Mouse (Mus musculus): ENCODE measurements around the gene Golgb1.

Gene Golgb1

GRCm38 (mm10) chr16:36920410-36920809 is 45.5 kb downstream of the Golgb1 start:
- DNase-seq: no peak

DNA sequence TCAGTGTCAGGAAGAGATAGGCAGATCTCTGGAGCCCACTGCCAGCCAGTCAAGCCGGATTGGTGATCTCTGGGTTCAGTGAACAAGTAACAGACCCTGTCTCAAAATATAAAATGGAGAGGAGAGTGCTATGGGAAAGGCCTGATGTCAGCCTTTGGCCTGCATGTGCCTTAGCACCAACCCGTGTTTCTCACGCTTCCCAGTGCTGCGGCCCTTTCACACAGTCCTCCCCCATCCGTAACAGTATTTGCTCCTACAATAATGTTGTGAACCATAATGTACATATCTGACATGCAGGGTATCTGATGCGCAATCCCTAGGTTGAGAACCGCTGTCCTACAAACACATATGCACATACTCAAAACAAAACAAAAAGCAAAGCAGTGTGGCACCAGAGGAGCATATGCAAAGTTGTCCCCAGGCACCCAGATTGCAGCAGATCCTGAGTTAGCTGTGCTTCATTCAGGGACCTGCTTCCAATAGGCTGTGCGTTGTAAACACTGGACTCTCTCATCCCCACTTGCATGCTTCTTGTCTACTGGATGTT is 46.2 kb downstream of the Golgb1 start:
- no peak for DNase-seq

- no peak for DNase-seq
Observed at GRCm38 (mm10) chr16:36921980-36922379, 47.0 kb downstream of the Golgb1 start.

GRCm38 (mm10) chr16:36924312-36924711 is 49.4 kb downstream of the Golgb1 start:
- DNase-seq: no peak

DNA sequence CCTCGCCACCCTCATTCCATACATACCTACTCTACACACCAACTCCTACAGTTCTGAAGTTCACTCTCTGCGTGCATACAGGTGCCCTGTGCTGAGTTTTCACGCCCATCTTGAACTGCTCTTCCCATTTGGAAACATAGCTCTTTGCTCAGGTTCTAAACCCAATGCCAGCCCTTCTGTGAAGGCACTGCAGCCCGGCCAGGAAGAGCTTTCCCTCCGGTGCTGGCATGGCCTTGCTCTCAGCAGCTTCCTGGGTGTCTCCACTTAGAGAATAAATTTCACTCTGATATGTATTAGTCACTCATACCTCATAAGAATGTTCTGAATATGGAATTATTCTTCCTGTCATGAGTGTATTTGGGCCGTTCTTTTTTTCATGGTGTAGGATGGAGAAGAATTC is 50.4 kb downstream of the Golgb1 start:
- no peak for DNase-seq

GRCm38 (mm10) chr16:36925797-36926196 is 50.9 kb downstream of the Golgb1 start:
- DNase-seq: peak; percentile 33

- DNase-seq: no peak
Observed at GRCm38 (mm10) chr16:36926514-36927447, 51.8 kb downstream of the Golgb1 start.

GRCm38 (mm10) chr16:36927495-36928105 is 52.7 kb downstream of the Golgb1 start:
- no peak for DNase-seq

DNA sequence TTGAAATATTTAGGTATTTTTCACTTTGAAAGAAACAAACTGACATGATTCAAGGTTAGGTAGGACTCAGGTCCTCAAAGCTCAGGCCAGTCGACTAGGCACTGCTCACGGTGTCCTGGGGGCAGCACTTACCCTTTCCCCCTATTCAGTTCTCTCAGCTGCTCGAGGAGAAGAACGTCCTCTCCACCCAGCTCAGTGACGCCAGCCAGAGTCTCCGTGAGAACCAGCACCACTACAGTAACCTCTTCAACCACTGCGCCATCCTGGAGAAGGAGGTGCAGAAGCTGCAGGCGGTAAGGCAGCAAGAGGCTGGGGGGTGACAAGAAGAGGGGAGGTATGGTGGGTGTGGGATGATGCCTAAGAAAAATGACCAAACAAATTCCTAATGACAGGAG is 53.2 kb downstream of the Golgb1 start:
- no peak for DNase-seq

DNA sequence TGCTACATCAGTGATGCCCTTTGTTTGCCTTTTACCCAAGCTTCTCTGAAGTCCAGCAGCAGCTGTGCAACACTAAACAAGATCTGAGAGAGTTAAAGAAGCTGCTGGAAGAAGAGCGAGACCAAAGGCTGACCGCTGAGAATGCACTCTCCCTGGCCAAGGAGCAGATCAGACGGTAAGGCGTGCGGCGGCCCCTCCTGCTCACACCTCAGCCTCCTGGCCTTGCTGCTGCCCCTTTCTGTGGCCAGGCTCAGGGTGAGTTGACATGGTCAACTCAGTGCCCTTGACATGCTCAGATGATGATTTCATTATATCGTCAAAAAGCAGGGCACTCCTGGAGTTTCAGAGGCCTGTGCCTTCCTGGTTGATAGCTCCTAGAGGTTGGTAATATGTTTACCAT is 54.3 kb downstream of the Golgb1 start:
- no peak for DNase-seq

GRCm38 (mm10) chr16:36930231-36931136 is 55.5 kb downstream of the Golgb1 start:
- no peak for DNase-seq

- no peak for DNase-seq
Observed at GRCm38 (mm10) chr16:36931381-36931780, 56.4 kb downstream of the Golgb1 start.

GRCm38 (mm10) chr16:36931976-36932375 is 57.0 kb downstream of the Golgb1 start:
- no peak for DNase-seq

DNA sequence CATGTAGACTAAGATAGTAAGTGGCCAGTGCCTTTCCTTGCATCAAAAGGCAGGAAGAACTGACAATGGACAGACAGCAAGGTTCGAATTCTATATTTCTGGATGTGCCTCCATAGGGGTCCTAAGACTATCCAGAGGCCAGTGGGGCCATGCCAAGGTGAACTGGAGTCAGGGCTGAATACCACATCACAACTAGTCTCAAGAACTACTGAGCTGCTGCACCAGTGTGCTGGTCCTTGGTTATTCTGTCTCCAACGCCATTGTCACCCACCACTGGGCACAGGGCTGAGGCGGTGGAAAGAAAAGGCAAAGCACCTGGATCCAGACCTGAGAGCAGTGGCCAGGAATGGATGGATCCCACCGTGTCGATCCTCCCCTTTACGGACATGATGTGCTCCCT is 57.6 kb downstream of the Golgb1 start:
- no peak for DNase-seq

GRCm38 (mm10) chr16:36934131-36934840 is 59.3 kb downstream of the Golgb1 start:
- DNase-seq: peak; percentile 24

DNA sequence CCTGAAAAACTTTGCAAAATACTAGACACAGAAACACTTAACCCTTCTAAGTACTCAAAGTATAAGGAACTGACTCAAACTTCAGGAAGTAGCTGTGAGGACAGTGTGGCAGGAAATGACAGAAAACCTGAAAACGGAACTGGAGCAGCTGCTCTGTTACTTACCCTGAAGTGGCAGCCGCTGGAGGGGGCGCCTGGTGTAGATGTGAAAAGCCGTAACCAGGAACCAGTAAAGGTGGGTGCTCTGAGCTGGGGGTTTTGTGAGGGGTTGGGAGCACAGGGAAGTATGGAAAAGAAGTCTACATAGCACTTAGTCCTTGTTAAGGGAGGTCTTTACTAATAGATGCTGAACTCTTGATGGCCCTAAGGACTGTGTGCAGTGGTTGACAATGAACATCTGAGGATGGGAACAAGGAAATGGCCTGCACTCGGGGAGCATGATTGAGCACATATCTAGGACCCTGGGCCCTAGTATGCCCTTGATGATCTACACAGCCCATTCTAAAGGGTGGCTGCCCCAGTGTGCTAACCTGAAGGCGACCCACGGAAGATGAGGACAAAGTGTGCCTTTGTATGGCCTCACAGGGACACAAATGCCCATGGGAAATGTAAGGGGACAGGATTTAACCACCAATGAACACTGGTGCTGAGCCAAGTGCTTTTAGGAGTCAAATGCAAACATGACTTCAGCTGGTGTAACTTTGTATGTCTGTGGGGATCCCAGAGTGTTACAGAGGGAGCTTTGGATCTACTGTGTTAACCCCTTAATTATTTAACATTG is 60.1 kb downstream of the Golgb1 start, which contains the start of gene Hcls1:
Gene Hcls1 (plus strand): TSS at position 143 of the 780 bp plus-strand sequence.
- DNase-seq: peak; percentile 31

GRCm38 (mm10) chr16:36935814-36936213 is 60.9 kb downstream of the Golgb1 start:
- no peak for DNase-seq

DNA sequence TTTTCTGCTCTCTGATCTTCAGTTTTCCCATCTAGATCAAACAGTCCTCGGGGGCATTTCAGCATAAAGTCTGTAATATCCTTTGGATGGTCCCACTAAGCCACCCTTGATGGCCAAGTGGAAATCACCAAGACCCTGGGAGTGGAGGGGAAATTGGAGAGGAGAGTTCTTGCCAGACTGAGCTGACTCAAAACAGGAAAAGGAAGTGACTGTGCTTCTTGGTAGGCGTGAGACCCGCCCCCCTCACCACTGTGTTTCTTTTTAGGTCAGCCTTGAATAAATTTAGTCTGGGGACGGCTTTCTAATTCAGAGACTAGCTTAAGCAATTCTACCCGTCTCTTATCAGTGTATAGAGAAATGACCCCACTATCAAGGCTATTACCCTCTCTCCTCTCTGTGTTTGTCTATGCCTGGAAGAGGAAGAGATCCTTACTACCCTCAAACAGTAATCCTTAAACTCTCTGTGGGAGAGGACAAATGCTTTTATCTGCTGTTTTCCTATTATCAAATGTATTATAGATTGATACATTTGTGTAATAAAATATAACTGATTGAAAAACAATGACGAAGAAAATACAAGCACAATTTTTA is 66.3 kb downstream of the Golgb1 start:
- DNase-seq: peak; percentile 22

- DNase-seq: no peak
Observed at GRCm38 (mm10) chr16:36941895-36942294, 67.0 kb downstream of the Golgb1 start.

DNA sequence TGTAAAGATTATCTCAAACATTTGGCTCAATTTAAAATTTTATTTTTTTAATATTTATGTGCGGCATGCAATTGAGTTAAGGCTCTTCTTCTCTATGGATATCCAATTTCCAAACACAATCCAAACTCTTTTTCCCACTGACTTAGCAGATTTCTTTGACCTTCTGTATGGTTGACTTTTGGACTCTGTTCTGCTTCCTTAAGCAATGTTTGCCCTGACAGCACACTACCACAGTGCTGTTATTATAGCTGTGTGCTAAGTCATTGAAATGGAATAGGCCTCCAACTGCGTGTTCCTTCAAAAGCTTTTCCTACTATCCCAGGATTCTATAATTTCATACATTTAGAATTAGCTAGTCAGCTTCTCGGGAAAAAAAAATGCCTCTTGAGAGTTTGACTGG is 68.7 kb downstream of the Golgb1 start:
- DNase-seq: no peak

DNA sequence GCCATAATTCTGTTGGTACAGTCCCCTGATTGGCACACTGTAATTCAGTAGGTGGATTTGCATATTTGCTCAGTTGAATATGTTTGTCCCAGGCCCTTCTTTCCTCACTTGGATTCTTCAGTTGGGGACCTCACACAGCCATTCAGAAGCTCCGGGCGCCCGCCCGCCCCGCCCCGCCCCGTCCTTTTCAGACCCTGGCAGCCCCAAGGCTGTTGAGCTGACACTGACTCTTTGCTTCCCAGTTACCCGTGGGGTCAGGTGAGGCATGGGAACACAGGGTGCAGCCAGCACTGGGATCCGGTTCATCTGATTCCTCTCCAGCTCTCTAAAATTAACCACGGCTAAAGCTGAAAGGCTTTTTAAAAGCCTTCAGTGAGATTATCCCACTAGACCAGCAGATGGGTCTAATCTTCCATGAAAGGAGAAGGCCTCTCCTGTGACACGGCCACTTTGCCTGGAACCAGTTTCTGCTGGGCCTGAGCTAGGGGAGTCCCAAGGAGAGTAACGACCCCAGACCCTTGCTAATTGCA is 70.0 kb downstream of the Golgb1 start:
- no peak for DNase-seq
